Mouse (Mus musculus): ENCODE measurements at regions not wholly inside any gene's neighbourhood (a gene's known extent, or its start where the extent isn't known, plus 50 kb on each side); places are given as distances from the start of the nearest gene placed in this dataset.

GRCm38 (mm10) chr15:5580416-5580815, 336.4 kb upstream of the Ptger4 start:
- TF ChIP-seq CTCF (IDR thresholded peaks at IDR 0.05 in 2 of 3, conservative IDR thresholded peaks at IDR 0.05 in 1 of 3; ENCODE audit: control insufficient read depth in 1 of 3, insufficient read depth in 1 of 3, low read depth in 2 of 3, low read length in 3 of 3, poor library complexity in 1 of 3, severe bottlenecking in 1 of 3): no peak
- TF ChIP-seq POLR2A (IDR thresholded peaks at IDR 0.05; ENCODE audit: control insufficient read depth in 1 of 2, insufficient read depth in 1 of 2, low read depth in 1 of 2, low read length in 2 of 2, poor library complexity in 1 of 2): no peak
- no peak for TF ChIP-seq ZMIZ1 (IDR thresholded peaks at IDR 0.05; ENCODE audit: low read depth, low read length)
- TF ChIP-seq CHD2 (IDR thresholded peaks at IDR 0.05; ENCODE audit: low read length): no peak
- no peak for TF ChIP-seq ETS1 (IDR thresholded peaks at IDR 0.05; ENCODE audit: low read depth, low read length)
- no peak for TF ChIP-seq ELF1 (IDR thresholded peaks at IDR 0.05; ENCODE audit: low read depth, low read length)
- TF ChIP-seq JUND (IDR thresholded peaks at IDR 0.05; ENCODE audit: low read depth, low read length): no peak

Data from MEL (cell line).